Mouse (Mus musculus): Measurements from ENCODE around the gene Agtpbp1.

Agtpbp1 gene

DNA sequence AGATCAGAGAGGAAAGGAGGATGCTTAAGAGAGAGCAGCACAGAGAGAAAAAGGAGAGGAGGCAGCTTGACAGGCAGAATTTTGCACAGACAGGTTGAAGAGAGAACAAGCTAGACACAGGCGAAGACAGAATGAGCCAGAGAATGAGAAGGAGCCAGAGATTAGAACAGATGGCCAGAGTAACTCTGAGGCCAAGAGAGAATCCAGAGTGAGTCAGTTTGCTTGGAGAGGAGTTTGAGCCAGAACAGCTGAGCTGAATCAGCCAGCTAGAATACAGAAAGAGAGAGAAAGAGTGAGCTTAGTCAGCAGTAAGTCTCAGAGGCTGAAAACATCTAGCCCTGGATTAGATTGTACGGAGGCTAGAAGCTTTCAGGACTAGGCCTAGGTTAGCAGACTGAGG, 12.5 kb downstream of the Agtpbp1 start:
- no peak for DNase-seq (ENCODE audit: low spot score)

DNA sequence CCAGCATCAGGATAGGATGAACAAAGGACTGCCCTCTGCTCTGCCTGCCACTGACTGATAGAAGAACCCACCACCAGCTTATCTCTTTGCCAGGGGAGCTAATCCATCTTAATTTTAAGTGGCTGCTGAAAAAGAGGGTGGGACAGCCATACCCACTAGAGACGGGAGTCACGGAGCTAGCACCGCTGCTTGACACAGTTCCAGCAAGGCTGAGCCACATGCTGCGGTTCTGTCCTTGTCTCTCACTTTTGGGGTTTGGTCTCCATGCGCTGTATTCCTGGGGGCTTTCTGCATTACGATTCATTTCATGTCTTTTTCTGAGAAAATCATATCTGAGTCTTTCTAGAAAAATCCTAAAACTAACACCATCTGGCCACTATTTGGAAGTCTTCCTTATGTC, 13.9 kb downstream of the Agtpbp1 start:
- no peak for DNase-seq (ENCODE audit: low spot score)

DNA sequence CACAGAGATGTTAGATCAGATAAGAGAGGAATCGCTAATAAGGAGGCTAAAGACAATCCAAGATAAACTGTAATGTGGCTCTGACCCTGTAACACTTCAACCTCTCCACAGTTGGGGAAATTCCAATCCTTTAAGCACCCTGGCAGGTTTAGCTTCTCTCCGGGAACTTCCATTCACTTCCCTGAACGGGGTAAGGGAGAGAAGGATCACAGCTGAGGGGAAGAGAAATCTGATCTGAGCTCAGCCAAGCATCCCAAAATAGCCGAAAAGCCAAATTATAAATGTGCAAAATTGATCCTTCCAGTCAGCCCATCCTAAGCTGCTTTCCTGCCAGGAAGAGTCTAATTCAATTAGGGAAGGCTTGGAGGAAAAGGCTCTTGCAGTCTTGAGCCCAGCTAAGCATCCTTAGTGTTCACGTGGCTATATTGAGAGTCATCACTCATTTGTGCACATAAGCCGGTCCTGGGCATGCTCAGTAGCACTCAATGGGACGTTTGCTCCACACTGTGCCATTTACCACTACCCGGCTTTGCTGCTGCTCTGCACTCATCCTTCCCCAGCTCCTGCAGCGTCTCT, 19.0 kb downstream of the Agtpbp1 start:
- no peak for DNase-seq (ENCODE audit: low spot score)

DNA sequence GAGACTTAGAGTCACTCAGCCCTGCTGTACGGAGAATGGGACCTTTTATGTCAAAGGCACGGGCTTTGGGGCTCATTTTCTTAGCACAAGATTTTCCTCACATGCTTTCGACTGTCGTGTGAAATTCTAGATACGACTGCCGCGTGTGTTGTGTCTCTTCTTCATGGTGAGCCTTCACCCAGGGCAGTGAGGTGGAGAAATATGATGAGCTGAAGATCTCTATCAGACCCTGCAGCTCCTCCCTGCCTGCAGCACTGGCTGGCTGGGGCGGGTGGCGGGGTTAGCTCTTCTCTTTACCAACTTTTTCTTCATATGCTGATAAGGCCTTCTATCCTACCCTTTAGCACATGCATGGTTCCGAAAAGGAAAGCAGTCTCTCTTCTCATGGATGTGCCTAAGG, 20.1 kb downstream of the Agtpbp1 start:
- no peak for DNase-seq (ENCODE audit: low spot score)

DNA sequence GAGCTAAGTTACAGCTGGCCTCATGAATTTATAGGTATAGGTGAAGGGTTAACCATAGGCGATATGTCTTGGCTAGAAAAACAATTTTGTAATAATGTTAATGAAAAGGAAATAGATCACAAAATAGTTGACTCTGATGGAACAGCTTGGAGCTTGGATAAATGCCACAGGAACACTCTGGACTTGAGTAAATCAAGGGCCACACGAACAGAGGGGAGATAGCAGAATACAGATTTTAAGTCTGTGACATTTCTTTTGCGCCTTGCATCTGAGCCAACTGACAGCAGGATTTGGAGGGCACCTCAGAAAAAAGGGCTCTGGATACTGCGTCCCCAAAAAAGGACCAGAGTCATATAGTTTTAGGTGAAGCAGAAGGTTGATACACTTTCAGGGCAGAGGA, 20.5 kb downstream of the Agtpbp1 start:
- DNase-seq (ENCODE audit: low spot score): no peak

DNA sequence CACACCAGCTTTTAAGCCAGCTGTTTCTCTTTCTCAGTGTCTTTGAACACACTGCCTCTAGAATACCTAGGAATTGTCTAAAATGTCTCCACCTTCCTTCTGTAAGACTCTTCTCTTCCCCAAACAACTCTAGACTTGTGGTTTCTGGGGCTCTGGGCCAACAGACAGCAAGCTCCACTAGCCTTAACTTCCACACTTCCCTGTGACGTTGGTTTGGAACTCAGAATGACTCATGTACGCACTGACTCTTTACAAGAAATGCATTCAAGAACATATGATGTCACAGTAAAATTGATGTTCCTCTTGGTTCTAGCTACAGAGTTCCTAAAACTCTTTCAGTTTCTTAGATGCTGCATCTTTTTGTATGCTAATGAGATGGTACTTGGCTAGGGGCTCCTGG, 22.6 kb downstream of the Agtpbp1 start:
- no peak for DNase-seq (ENCODE audit: low spot score)

DNA sequence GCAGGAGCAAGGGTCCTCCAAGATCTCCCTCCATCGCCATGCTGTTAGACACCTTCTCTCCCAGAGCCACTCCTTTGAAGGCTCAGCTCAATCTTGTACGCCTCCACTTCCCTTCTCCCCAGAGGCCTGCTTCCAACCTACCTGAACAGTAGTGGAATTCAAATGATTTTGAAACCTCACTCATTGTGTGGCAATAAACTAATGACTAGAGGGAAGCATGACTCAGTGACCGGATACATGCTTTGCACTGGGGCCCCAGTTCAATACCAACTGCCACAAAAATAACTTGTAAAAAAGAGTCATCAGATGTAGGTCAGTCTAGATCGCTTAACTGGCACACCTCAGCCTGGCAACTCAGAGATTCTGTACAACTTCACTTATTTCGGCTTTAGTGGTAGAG, 26.3 kb downstream of the Agtpbp1 start:
- no peak for DNase-seq (ENCODE audit: low spot score)

DNA sequence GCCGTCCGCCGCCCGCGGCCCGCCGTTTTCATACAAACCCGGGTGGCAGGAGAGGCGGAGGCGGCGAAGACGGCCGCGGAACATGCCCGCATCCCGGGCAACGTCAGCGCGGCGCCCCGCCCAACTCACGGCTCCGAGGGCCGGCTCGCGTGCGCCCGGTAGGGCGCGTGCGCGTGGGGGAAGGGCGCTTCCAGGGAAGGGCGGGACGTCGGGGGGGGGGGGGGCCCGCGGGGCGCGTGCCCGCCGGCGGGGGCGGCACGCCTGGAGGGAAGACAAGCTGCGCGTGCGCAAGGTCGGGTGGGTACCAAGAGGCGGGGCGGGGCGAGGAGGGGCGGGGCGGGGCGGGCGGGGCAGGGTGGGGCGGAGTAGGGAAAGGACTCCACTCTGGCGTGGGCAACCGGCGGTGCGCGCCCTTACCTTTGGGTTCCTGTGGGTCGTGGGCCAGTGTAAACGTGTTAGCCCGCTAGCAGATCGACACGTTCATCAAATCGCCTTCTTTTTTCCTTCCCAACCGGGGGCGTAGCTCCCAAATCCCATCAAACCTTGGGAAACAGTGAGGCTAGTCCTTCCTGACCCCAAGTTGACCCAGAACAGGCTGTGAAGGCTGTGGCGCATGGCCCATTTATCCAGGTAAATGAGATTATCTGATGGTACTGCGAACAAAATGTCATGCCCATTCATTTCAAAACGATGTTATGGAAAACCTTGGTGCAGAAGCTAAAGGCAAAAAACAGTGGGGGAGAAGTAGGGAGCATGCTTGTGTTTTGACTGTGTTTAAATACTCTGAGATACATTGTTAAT, 27.6 kb downstream of the Agtpbp1 start:
- DNase-seq (ENCODE audit: low spot score): peak; percentile 87

DNA sequence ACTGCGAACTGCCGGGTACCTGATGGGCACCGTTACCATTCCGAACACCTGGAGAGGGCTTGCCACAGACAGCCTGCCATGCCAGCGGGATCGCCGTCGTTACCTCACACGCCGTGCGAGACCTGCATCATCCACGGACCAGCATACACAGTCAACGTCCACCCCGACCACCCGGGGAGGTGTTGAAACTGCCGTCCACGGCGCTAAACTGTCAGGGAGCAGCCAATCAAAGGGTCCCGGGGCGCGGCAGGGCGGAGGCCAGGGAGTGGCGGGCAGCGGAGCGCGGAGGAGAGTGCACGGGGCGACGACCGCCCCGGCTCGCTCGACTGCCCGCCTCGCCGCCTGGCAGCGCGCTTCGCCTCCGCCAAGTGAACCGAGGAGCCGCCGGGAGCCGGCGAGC, 28.4 kb downstream of the Agtpbp1 start:
- DNase-seq (ENCODE audit: low spot score): peak; percentile 63

DNA sequence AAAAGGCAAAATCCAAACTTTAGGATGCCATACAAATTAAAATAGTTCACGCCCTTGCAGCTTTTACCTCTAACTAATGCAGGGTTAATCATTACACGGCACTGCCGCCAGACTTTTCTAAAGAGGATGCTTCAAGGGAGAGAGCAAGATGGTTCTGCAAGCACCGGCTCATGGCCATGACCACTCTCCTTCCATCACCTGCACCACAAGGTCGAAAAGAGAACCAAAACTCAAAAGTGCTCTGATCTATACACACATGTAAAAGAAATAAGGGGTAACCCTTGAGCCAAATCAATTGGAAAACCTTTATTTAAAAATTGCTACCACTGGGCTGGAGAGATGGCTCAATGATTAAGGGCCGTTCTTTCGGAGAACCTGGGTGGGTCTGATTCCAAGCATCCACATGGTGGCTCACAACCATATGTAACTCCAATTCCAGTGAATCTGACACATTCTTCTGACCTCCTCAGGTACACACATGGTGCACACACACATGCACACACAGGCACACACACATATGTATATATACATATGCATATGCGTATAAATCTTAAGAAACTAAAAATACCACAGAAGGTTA, 29.3 kb downstream of the Agtpbp1 start:
- no peak for DNase-seq (ENCODE audit: low spot score)

DNA sequence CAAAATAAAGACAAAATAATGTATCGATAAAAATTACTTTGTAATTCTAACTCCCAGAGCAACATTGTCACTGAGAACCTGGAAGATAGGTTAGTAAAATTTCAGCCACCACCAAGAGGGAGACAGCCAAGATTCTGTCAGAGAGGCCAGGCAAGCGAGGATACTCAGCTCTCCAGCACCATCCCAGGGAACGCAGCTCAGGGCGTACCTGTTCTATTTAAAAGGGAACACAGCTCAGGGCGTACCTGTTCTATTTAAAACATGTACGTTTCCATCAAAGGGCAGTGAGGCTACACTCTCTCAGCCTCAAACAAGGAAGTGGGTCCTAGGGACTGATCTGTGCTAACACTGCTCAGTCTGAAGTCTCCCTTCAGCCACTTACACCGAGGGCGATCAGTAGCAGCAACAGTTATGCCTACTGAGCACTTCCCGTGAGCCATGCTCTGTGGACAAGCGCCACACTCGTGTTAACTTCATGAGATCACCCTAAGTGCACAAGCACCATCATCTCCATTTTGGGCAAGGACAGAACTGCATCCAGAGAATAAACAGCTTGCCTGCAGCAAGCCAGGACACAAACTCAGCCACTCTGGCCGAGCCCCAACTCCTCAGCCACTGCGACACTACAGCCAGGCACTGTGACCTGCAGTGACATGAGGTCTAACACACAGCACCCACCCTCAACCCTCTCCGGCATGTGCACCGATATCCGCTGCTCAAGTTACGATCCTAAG, 30.1 kb downstream of the Agtpbp1 start:
- no peak for DNase-seq (ENCODE audit: low spot score)

DNA sequence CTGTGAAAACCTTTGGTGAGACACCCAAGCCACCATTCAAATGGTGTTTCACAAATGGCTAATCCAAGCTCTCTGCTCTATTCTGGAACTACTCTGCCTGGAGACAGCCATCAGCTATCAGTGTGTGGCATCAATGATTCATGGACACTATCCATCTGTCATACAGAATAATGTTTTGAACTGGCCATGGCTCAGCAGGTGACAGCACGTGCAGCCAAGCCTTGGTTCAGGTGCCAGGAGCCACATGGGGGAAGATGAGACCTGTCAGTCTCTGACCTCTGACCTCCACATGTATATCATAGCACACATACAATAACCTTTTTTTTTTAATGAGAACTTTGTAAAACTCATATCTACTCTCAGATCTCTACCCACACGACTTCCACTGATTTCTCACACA, 32.3 kb downstream of the Agtpbp1 start:
- DNase-seq (ENCODE audit: low spot score): no peak

DNA sequence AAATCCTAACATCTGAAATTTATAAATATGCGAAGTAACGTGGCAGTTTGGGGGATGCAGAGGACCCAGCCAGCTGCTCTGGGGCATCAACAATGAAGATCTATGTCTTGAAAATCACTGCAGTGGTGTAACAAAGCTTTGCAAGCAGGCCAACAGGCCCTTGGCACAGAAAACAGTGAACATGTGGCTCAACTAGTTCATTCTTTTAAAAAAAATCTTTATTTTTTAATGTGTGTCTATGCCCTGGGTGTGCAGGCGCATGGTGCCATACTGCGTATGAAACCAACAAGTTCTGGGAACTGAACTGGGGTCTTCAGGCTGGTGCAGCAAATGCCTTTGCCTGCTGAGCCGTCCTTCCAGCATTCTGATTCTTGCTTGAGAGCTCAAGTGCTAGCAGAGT, 32.7 kb downstream of the Agtpbp1 start:
- DNase-seq (ENCODE audit: low spot score): no peak

DNA sequence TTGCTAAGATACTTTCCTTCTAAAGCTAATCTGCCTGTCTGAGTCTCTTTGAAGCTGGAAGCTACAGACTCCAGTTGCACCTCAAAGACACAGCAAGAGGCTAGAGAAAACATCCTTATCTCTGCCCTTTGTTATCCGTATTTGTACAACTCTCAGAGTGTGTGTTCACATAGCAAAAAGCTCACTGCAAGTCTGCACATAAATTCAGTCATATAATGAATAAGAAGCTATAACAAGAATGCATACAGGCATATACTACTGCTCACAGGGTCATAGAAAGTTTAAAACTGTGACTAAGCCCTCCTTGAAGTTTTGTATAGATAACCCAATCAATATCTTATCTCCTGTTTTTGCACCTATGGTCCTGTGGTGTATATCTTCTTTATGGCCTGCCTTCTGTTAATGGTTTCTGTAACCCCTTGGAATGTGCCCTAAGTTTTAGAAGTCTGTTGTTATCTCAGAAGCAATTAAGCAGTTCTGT, 35.7 kb downstream of the Agtpbp1 start:
- no peak for DNase-seq (ENCODE audit: low spot score)

DNA sequence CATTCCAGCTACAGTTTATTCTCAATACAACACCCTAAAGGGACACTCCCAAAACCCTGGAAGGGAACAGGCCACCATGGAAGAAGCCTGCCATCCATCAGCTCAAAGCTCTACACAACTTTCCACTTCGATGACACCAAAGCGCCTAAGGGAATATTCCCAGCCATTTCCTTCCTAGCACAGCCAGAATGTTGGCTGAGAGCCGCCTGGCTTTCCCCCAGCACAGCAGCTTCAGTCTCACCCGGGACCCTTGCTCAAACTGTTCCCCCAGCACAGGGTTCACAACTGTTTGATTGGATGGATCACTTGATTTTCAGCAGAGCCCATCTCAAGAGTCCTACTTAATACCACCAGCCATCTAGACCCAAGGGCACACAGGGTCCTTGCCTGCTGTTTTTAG, 37.3 kb downstream of the Agtpbp1 start:
- no peak for DNase-seq (ENCODE audit: low spot score)

DNA sequence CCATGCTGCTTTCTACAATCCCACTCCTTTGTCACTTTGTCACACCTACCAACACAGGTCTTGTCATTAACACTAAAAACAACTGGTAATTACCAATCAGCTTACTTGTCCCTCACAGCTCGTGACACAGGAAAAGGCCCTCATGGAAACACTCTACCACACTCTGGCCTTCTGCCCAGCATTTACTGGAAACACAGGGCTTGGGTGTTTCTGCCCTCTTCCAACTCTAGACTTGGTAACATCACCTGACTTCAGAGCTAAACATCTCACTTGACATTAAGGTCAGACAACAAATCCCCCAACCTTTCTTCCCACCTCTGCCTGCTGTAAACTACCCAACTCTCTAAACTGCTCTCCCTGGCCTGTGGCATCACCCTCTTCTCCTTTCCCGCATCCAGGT, 37.9 kb downstream of the Agtpbp1 start:
- no peak for DNase-seq (ENCODE audit: low spot score)

DNA sequence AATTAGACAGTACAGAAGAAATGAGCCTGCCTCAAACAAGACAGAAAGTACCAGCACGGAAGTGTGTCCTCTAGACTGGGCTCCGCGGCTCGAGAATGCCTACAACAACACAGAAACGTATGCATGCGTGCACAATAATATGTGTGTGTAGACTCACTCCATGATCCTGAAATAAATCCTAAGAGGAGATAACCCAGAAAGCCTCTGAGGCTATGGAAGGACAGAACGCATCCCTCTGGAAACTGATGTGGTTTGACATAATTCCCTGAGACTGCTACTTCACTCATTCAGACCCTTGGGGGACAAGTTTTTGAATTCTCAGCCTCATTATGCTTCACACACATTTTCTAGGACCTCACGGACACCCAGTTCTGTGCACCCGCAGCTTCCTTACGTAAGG, 42.6 kb downstream of the Agtpbp1 start:
- no peak for DNase-seq (ENCODE audit: low spot score)

DNA sequence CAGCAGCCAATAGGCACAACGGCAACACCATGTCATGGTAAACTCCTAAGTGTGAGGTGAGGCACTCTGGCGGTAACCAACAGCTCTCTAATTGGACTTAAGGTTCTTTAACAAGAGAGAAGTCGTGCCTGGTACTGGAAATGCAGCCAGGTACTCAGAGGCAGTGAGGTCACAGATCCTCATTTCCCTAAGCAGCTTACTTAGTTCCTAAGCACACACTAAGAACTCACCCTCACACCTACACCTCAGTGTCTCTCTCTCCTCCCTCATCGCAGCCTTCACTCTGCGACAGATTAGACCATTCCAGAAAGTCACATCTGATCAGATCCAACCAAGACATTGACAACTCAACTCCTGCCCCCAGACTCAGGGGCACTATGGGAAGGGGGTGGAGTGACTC, 45.0 kb downstream of the Agtpbp1 start:
- no peak for DNase-seq (ENCODE audit: low spot score)

DNA sequence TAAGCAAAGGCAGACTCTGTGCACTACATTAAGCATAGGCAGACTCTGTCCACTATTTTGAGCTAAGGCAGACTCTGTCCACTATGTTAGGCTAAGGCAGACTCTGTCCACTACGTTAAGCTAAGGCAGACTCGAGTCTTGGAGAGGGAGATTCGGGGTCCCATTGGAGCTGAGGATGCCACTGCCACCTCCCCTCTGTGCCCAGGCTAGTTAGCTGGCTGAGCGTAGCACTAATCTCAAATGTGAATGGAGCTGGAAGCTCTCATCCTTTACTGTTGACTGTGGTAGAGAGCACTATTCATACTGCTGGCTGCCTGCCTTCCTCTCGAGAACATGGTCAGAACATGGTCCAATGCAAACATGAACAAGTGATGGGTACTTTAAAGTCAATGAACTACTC, 46.4 kb downstream of the Agtpbp1 start:
- no peak for DNase-seq (ENCODE audit: low spot score)

DNA sequence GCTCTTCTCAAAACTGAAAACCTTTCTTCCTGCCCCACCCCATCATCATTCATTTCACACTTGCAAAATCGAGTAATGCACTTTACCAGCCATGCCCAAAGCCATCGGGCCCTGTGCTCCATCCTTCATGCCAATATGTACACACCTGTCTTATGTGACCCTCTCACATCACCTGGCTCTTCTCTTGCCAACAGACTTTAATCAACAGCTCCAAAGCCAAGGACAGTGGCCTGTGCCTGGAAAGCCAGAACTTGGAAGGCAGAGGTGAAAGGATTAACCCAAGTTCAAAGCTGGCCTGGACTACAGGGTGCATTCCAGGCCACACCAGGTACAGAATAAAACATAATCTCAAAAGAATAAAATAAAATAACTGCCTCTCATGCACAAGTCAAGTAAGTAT, 48.4 kb downstream of the Agtpbp1 start:
- no peak for DNase-seq (ENCODE audit: low spot score)

DNA sequence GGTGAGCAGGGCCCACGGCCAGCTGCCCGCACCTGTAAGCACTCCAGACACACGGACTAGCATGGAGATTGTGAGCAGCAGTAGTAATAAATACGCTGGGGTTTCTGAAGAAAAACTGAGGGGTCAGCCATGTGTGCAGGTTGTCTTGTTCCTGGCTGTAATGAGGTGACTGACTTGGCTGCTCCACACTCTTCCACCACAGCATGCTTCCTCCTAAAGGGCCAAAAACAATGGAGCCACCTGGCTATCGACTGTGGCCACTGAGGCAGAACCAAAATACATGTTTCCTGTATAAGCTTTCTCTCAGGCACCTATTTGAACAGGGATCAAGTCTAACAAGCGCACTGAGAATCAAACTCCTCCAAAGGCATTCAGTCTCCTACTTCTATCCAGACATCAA, 49.3 kb downstream of the Agtpbp1 start:
- no peak for DNase-seq (ENCODE audit: low spot score)

DNA sequence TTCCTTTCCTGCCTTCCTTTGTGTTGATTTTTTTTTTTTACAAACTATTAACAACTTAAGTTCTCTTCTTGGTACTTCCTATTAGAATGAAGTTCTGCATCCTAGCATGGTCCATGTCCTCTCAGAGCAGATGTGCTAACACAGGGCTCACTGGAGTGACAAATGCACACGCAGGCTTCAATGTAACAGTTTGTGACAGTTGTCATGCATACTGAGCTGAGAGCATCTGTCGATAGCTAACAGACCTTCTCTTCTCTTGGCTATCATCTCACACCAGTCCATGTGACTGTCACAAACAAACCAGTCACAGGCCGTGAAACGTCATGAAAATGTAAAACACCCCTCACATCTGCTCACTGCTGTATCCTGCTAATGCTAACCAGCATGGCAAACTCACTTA, 50.7 kb downstream of the Agtpbp1 start:
- no peak for DNase-seq (ENCODE audit: low spot score)

DNA sequence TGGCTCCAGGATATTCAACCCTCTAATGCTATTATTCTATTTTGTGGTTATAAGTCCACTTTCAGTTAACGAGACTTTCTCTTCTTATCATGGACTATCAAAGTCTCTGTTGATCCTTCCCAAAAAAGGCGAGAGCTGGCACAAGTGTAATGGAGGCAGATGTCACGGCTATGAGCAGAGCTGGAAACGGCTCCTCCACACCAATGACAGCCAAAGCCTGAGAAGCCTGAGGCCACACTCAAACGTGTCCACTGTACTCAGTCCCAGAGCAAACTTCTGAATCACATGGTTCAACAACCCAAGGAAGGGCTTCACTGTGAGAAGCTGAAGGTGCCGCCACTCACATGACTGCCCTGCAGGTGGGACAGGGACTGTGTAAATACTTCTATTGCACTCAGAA, 51.7 kb downstream of the Agtpbp1 start:
- no peak for DNase-seq (ENCODE audit: low spot score)

All from embryo, embryonic 10.5 days (tissue).